Mouse (Mus musculus): Measurements from ENCODE around the gene Adcy3. TPM values are rescaled to one million over a fixed set of nuclear protein-coding genes. Genes with fewer than 3 reads are reported as not detected.

The Adcy3 gene
- total RNA-seq (2023): 10 to 100 TPM in 1 of 2 experiments, 1 to 10 TPM in 1; 9.9 to 11.2 TPM

DNA sequence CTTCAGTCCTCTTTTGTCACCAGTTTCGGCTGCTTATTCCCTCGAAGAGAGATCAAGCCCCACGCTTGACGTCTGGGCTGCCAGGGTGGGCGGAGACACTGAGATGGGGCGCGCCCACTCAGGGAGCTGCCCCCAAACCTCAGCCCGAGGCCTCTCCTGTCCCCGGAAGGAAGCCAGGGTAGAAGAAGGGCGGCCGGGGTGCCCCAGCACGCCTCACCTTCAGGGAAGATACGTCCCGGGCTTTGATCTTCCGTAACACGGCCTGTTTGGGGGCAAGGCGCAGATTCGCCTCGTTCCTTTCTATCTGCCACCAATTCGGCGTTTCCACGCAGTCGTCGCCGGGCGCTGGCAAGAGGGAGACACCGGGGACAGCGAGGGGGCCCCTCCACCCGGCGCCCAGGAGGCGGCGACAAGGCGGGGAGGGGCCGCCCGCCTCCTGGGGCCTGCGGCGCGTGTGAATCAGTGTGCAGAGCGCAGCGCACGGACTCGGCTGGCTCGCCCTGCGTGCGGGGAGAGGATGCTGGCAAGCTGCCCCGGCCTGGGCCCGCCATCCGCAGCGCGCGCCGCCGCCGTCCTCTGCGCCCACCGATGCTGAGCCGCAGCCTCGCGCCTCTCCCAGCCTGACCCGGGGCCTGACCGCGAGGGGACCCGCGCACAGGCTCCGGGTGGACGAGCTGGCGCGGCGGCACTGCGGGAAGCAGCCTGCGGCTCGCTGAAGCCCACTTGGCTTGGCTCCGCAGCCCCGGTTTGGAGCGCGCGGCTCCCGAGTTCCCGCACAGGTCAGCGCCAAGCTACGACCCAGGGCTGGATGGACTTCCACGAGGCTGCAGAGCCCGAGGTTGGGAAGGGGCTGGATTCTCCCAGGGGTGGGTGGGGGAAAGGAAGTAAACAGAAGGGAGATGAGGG lies at the start of gene Adcy3:
Gene Adcy3, plus strand, starts transcription at position 163 of the 906 bp plus-strand sequence.

DNA sequence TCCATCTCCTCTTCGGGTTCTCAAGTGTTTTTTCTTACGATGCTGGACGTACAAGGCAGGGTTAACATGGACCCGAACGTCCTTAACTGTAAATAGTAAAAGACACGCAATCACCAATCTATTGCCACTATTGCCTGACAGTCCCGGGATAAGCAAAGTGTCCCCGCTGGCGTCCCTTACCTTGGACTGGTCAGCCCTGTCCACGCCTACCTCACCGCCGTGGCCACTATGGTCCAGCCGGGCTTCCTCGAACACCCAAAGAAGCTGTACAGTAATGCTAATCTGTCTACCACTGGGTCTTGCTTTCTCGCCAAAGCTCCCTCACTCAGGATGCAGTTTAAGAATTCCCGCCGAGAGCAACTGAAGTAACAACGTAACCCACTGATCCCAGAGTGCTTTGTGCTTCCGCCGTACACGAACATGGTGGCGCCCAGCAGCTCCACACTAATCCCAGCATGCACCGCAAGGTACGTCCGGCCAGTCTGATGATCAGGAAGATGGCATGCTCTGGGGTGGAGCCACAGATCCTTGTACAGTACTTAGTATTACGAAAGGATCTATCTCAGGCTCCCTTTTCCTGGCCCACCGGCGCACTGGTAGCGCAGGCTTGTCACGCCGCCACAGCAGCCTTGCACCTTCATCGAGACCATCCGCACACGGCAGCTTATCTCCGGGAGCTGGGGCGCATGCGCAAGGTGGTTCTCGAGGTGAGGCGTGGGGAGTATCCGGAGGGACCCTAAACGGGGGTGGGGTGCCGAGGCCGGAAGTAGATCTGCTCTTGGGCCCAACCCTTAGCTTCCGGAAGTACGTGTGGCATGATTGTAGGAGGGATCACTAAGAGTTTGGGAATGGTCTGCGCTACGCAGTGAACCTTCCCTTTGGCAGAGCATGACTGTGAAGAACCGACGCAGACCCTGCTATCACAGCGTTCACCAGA lies 100.9 kb downstream of the Adcy3 start, which contains the start of the genes Ptrhd1 and Cenpo:
Gene Ptrhd1, plus strand, starts transcription at position 456 of the 937 bp plus-strand sequence.
Gene Cenpo, minus strand, starts transcription at position 723 of the 937 bp plus-strand sequence.

Other genes with a start within 250 kb of the Adcy3 start
- gene Pomc, start 178.2 kb upstream of the Adcy3 start, total RNA-seq (2023): 1 to 10 TPM; 1.4 to 2.5 TPM
- under 1 TPM in 1 of 2 experiments, not detected in 1; 0.09 TPM for gene Efr3b, start 94.2 kb upstream of the Adcy3 start, total RNA-seq (2023)
- 10 to 100 TPM; 15.2 to 15.3 TPM for gene Dnajc27, start 50.5 kb upstream of the Adcy3 start, total RNA-seq (2023)
- gene Ptrhd1, start 100.9 kb downstream of the Adcy3 start, total RNA-seq (2023): 1 to 10 TPM; 4.4 to 4.5 TPM
- 10 to 100 TPM; 29.2 to 30.1 TPM for gene Cenpo, start 101.2 kb downstream of the Adcy3 start, total RNA-seq (2023)

Measured in B cell, adult 67 days (primary cell).